Mouse (Mus musculus) limb, embryonic 14.5 days (tissue): ENCODE measurements at regions not wholly inside any gene's neighbourhood (a gene's known extent, or its start where the extent isn't known, plus 50 kb on each side); places are given as distances from the start of the nearest gene placed in this dataset.
A peak's percentile ranks its signal among the peaks of the same experiment; 100 is the strongest.

ENCODE experiments used
- ATAC-seq: fragments of 200-750 bp; cut with Nextera tagmentation; 2 replicates; pipeline ENCODE4 v1.8.0; 2017; ENCODE audit warnings: low read depth, moderate number of reproducible peaks, moderate TSS enrichment; ENCODE audit not compliant: low FRiP score
- DNase-seq: peaks from one replicate; pipeline ENCODE4 v3.0.0-alpha.2; 2015; ENCODE audit warnings: low spot score
- H3K27ac ChIP-seq: fragments of 300-500 bp; sonication (generic); replicated peaks from 2 replicates; pipeline ENCODE4 v1.5.1; 2014; ENCODE audit warnings: low read depth, mild to moderate bottlenecking, low read length, moderate library complexity, mixed read lengths
- H3K27me3 ChIP-seq: fragments of 300-500 bp; sonication (generic); 2 replicates; pipeline ENCODE4 v1.6.1; 2014; ENCODE audit warnings: low read length, mixed read lengths; ENCODE audit not compliant: control insufficient read depth, insufficient read depth
- H3K36me3 ChIP-seq: fragments of 300-500 bp; sonication (generic); 2 replicates; pipeline ENCODE4 v1.6.1; 2014; ENCODE audit warnings: mild to moderate bottlenecking, low read length, moderate library complexity, mixed read lengths; ENCODE audit not compliant: control insufficient read depth, insufficient read depth
- H3K4me1 ChIP-seq: fragments of 300-500 bp; sonication (generic); 2 replicates; pipeline ENCODE4 v1.6.1; 2014; ENCODE audit warnings: antibody characterized with exemption, low read length, mixed read lengths; ENCODE audit not compliant: control insufficient read depth, insufficient read depth
- H3K4me2 ChIP-seq: fragments of 300-500 bp; sonication (generic); replicated peaks from 2 replicates; pipeline ENCODE4 v1.6.1; 2014; ENCODE audit warnings: low read depth, mild to moderate bottlenecking, low read length, moderate library complexity; ENCODE audit not compliant: severe bottlenecking
- H3K4me3 ChIP-seq: fragments of 300-500 bp; sonication (generic); replicated peaks from 2 replicates; pipeline ENCODE4 v1.5.1; 2014; ENCODE audit warnings: low read length
- H3K9ac ChIP-seq: fragments of 300-500 bp; sonication (generic); 2 replicates; pipeline ENCODE4 v1.6.1; 2014; ENCODE audit warnings: mild to moderate bottlenecking, low read depth, low read length, moderate library complexity; ENCODE audit not compliant: severe bottlenecking
- H3K9me3 ChIP-seq: fragments of 300-500 bp; sonication (generic); 2 replicates; pipeline ENCODE4 v1.6.1; 2016; ENCODE audit warnings: low read length; ENCODE audit not compliant: control insufficient read depth
- POLR2A ChIP-seq: fragments of 200-500 bp; IDR thresholded peaks from 2 replicates; pipeline ENCODE4 v1.8.0; 2012; ENCODE audit warnings: inconsistent platforms, mild to moderate bottlenecking, moderate library complexity, borderline replicate concordance; ENCODE audit not compliant: insufficient read depth, insufficient read length; ENCODE audit errors: extremely low read depth
- WGBS: fragments of 180-500 bp; shearing (Covaris S2); extraction: QIAGEN DNeasy Blood & Tissue Kit; methylation state at CpG from one replicate; pipeline ENCODE4 v1.1.7; 2014; 5-methylcytosine and 5-hydroxymethylcytosine counted together

DNA sequence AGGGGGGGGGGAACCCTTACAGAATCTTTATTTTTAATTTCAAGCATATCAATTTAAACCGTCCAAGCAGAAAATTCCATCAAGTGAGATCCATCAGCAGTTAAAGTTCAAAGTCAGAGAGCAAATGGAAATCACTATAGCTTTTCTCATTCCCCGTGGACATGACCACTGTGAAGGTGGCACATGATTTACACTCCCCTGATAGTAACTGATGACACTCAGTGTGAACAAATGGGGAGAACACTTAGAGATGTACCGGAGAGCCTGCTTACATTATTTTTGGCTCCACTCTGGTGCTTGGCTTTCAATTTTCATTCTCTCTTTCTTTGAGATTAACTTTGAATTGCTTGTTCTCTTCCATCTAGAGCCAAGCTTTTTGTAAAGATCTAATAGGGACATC lies 140.0 kb downstream of the Gm11146 start:
- Histone ChIP-seq H3K4me1 (peaks cover 6% of the 10 kb centered on the region), H3K27me3 (no peaks in the 10 kb centered on the region), H3K4me2 (no peak overlapping the region), H3K4me3 (no peak overlapping the region), H3K9ac (no peak overlapping the region), H3K36me3 (no peaks in the 10 kb centered on the region), H3K27ac (no peak overlapping the region), H3K9me3 (no peaks in the 10 kb centered on the region)
- DNase-seq (no peak), ATAC-seq (no peak)
- WGBS = 73% methylated on average over 3 of the region's 3 CpGs
- no peak for TF ChIP-seq POLR2A

DNA sequence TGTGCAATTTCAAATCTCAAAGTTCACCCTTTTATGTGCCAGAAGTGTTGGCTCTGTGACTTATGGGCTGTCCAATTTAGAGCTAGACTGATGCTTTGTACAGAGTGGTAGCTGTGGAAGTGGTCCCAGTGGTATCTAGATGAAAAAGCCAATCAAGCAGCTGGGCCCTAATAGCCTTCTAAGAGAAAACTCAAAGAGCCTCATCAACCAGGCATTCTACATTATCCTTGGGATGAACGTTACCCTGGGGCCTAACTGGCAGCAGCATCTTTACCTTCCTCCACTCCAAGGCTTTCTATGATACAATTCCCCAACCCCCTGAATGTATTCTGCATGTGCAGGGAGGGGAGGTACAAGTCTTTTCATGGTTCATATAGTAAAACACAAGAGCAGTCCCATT lies 140.4 kb downstream of the Gm11146 start:
- ATAC-seq = no peak
- Histone ChIP-seq H3K27me3 (no peaks in the 10 kb centered on the region), H3K27ac (no peak overlapping the region), H3K9me3 (no peaks in the 10 kb centered on the region), H3K4me1 (peaks cover 6% of the 10 kb centered on the region), H3K36me3 (no peaks in the 10 kb centered on the region), H3K4me2 (no peak overlapping the region), H3K9ac (no peak overlapping the region), H3K4me3 (no peak overlapping the region)
- DNase-seq = no peak
- 75% methylated on average over 1 of the region's 1 CpGs for WGBS
- no peak for TF ChIP-seq POLR2A

DNA sequence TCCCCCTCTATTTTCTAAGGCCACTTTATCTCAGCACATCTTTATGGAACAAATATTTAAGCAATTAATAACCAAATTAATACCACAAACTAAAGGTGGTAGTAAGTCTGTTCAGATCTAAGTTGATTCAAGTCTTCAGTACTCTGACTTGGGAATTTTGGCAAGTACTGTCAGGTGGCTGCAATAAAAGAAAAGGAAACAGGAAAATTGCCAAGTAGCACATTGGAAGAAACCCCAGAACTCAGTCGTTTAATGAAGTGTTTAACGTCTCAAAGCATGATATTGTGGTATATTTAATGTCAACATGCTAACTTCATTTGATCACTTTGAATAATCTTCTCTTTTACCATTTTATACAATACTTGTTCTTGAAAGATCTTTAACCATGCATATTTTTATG lies 142.2 kb downstream of the Gm11146 start:
- no peaks in the 10 kb centered on the region for H3K9me3 ChIP-seq
- peaks cover 6% of the 10 kb centered on the region for H3K4me1 ChIP-seq
- ATAC-seq (peak; percentile 52; the same call in 1 of the 2 replicates), DNase-seq (peak; percentile 60)
- H3K27ac ChIP-seq = no peak overlapping the region
- TF ChIP-seq POLR2A = no peak
- WGBS = 20% methylated on average over 2 of the region's 2 CpGs
- no peak overlapping the region for H3K9ac ChIP-seq
- no peak overlapping the region for H3K4me2 ChIP-seq
- H3K36me3 ChIP-seq = no peaks in the 10 kb centered on the region
- H3K27me3 ChIP-seq = no peaks in the 10 kb centered on the region
- H3K4me3 ChIP-seq = no peak overlapping the region

DNA sequence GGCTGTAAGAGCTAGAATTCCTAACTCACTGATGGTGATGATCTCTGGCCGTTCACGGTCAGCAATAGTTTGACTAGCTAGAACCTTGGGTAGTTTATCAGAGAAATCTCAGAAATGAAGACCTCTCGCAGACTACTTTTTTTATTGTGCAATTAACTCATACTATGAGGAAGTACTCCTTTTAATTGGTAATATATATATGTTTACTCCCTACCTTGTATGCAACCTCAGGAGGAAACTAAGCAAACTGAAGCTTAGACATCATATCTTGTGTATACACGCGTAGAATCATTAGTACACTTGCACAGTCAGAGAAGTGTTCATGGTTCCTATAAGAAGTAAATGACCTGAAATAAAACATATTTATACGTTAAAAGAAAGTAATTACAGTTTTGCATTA lies 157.2 kb downstream of the Gm11146 start:
- TF ChIP-seq POLR2A = no peak
- Histone ChIP-seq H3K36me3 (no peaks in the 10 kb centered on the region), H3K4me1 (peaks cover 6% of the 10 kb centered on the region), H3K27ac (no peak overlapping the region), H3K4me3 (no peak overlapping the region), H3K9me3 (no peaks in the 10 kb centered on the region), H3K4me2 (no peak overlapping the region), H3K9ac (no peak overlapping the region), H3K27me3 (no peaks in the 10 kb centered on the region)
- ATAC-seq (no peak), DNase-seq (no peak)
- WGBS = 62% methylated on average over 6 of the region's 6 CpGs

DNA sequence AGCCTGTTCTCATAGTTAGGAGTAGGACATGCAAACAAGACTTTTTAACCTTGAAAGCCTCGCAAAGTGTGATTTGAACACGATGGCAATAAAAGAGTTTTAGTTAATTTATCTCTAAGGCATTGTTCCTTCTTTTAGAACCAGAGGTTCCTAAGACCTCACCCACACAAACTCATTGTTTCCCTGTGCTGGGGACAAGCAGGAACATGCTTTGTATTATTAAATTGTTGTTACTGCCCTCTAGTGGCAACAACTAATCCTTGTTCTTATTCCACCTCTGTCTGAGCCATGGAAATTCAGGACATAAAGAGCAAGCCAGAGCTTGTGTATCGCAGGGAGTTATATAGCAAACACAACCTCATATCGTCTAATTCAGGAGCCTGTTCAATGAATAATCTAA lies 157.9 kb downstream of the Gm11146 start:
- TF ChIP-seq POLR2A = no peak
- peak; percentile 79; the same call in 1 of the 2 replicates for ATAC-seq

DNA sequence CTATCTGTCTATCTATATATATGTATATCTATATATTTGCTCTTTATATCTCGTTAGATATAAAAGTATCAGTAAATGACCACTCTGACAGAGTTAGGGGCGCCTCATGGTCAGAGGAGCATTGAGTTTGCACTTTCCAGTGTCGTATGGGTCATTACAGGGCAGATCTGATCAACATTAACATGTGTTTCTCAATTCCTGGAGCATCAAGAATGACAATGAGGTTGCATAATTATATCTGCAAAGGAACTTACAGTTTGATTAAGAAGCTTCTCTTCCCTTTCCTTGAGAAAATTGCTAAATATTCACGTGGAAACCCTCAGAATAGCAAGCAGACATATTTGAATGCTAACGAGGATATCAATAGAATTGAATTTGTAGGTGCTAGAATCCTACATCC lies 158.6 kb downstream of the Gm11146 start:
- no peak for ATAC-seq
- H3K4me3 ChIP-seq = no peak overlapping the region
- H3K27ac ChIP-seq = no peak overlapping the region
- H3K4me1 ChIP-seq = peaks cover 6% of the 10 kb centered on the region
- H3K36me3 ChIP-seq = no peaks in the 10 kb centered on the region
- H3K27me3 ChIP-seq = no peaks in the 10 kb centered on the region
- TF ChIP-seq POLR2A = no peak
- no peak for DNase-seq
- WGBS = 87% methylated on average over 5 of the region's 5 CpGs
- no peak overlapping the region for H3K9ac ChIP-seq
- no peaks in the 10 kb centered on the region for H3K9me3 ChIP-seq
- no peak overlapping the region for H3K4me2 ChIP-seq

More for the DNA sequence above, 157.9 kb downstream of the Gm11146 start:
- Histone ChIP-seq H3K4me2 (no peak overlapping the region), H3K27ac (no peak overlapping the region), H3K4me3 (no peak overlapping the region), H3K36me3 (no peaks in the 10 kb centered on the region), H3K4me1 (peaks cover 6% of the 10 kb centered on the region), H3K9ac (no peak overlapping the region), H3K9me3 (no peaks in the 10 kb centered on the region), H3K27me3 (no peaks in the 10 kb centered on the region)
- 25% methylated on average over 4 of the region's 4 CpGs for WGBS
- DNase-seq = peak; percentile 95
